Mouse (Mus musculus) granulocyte monocyte progenitor cell, adult 5-6 weeks (primary cell): ENCODE measurements around the gene Armh3. TPM values are rescaled to one million over a fixed set of nuclear protein-coding genes. Genes with fewer than 3 reads are reported as not detected.
"Not testable (repeated sequence)": the region's sequence is repeated elsewhere in the genome, so short reads cannot be mapped to it uniquely, and the experiment has no call there.

ENCODE experiments used
- ATAC-seq: replicated peaks from 2 replicates; pipeline ENCODE4 v1.8.0; 2016; ENCODE audit warnings: mild to moderate bottlenecking, moderate TSS enrichment, inconsistent platforms; ENCODE audit not compliant: poor library complexity, severe bottlenecking
- total RNA-seq, 2 experiments: library from RNA; stranded (forward) in 1 of 2; stranded (reverse) in 1 of 2; fragments of 200-712, 200-1000 nt in 1 of 2; fragments of >200 nt in 1 of 2; fragmentation: Nextera tagmentation in 1 of 2; gene quantifications; 2 replicates each; pipeline ENCODE4 v1.2.3; 2014 to 2017

Gene Armh3
- total RNA-seq, 2 experiments from 2014 or later: 13.3 to 15.1 TPM

DNA sequence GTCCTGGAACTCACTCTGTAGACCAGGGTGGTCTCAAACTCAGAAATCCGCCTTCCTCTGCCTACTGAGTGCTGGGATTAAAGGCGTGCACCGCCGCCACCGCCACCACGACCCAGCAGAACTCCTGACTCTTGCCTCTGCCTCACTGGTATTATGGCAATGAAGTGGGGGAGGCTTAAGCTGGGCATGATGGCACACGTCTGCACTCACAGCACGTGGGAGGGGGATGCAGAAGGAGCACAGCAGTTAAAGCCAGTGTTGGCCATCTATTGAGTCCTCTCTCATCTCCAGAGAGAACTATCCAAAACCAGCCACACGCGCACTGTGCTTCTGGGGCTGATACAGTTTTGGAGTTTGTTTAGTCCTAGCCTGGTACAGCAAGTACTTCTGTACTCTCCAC, 164.6 kb downstream of the Armh3 start:
- no peak for ATAC-seq

DNA sequence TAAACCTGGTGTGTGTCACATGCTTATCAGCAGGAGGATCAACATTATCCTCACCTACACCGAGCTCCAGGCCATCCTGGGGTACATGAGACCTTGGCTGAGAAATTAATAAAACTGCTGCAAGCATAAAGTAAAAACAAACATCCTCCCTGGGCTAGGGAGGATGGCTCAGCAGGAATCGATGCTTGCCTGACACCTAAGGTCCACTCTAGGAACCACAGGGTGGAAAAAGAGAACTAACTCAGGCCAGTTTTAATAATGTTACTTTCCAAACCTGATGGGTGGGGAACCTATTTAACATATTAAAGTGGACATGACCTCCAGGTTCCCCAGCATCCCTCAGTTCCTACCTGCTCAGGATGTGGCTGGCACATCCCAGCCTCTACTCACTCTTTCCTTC, 167.6 kb downstream of the Armh3 start:
- ATAC-seq: no peak

DNA sequence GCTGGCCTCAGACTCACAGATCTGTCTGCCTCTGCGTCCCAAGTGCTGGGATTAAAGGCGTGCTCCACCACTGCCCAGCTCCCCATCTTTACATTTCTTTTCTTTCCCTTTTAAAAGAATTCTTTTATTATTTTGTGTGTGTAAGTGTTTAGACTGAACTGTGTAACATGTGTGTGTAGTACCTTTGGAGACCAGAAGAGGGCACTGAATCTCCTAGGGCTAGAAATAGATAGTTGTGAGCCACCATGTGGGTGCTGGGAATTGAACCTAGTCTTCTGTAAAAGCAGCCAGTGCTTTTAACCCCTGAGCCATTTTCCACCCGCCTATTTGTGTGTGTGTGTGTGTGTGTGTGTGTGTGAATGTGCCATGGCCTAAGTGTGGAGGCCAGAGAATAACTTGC, 170.6 kb downstream of the Armh3 start:
- ATAC-seq: no peak

DNA sequence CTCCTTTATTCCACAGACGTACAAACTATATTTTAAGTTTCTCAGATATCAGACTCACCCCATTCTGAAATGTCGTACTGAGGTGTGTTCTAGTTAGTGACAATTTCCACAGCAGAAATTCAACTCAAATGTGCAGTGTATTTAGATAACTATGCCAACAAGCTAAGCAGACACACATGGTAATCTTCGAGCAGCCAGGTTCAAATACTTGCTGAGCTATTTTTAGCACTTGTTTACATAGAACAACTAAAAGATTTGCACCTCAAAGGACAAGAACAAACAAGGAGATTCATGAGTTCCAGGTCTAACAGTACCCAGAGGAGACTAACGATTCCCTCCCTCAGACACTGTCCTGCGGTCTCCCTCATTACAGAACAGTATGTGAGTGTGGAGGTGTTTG, 171.2 kb downstream of the Armh3 start:
- ATAC-seq: no peak

DNA sequence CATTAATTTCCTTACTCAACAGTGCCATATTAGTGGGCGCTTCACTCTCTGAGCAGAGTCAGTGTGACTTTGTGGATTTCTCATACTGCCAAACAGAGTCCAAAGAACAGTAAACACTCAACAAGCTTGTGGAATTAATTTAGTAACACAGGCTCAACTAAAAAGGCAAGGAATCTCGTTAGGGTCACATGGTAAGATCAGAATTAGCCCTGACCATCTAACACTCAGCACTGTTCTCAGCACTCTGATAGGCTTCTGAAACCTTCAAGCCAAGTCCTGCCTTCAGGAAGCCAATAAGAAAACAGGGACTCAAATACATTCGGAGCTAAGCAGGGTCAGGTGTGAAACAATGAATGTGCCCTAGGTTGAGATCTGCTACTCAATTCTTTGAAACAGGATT, 172.1 kb downstream of the Armh3 start:
- no peak for ATAC-seq

DNA sequence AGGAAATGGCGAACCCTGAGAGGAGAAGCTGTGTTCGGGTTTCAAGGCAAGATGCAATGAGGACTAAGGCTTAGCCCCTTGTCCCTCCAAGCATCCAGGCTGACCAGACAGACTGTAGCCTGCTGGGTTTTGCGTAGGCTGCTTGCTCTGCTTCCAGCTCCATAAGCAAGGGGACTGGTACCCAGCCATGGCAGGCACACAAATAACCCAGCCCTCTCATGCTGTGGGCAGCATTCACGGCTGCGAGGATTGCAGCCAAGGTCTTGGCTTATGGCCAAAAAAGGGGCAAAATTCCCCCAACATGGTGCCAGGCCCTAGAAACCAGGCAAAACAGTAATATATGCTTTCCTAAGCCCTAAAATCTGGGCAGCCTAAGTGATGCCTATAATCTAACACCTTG, 176.5 kb downstream of the Armh3 start:
- no peak for ATAC-seq

DNA sequence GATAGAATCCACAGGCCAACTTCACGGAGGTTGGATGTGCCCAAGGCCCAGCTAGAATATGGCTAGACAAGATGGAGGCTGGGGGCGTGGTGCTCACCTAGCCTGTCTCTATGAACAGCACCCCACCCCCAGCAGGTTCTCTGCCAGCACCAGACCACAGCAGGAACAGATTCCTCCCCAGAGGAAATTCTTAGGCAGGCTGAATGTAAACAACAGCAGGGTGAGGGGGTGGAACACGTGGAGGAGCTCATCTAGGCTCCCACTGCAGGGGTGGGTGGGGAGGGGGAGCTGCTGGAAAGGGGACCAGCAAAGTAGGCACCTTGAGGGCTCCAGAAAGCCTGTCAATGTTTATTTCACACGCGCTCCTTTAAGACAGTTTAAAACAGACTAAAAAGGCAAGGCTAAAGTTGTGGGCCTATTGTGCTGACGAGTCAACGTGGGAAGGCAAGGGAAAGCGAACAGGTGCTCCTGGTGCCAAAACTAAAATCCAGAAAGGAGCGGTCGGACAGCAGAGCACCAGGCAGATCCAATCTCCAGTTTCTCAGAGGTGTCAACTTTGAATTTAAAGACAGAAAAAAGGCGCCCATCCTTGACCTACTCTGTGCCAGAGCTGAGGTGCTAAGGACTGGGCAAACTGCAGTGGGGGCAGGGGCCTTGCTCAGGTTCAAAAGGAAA, 180.3 kb downstream of the Armh3 start:
- ATAC-seq: no peak

DNA sequence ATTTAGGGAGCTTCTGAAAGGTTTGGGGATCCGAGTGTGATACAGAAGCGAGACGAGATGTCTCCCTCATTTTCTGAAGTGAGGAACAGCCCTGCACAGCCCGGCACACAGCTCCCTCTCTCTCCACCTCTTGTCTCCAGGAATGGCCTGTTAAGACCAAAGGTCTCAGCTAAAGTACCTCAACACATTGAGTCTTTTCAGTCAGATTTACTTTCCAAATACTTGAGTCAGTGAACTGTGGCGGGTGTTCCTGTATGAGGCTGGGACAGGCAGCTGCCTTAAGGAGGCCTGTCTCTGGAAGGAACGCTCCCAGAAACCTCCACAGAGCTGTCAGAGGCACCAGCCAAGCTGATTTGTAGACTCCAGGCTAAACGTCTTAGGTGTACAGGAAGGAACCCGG, 181.6 kb downstream of the Armh3 start:
- no peak for ATAC-seq

DNA sequence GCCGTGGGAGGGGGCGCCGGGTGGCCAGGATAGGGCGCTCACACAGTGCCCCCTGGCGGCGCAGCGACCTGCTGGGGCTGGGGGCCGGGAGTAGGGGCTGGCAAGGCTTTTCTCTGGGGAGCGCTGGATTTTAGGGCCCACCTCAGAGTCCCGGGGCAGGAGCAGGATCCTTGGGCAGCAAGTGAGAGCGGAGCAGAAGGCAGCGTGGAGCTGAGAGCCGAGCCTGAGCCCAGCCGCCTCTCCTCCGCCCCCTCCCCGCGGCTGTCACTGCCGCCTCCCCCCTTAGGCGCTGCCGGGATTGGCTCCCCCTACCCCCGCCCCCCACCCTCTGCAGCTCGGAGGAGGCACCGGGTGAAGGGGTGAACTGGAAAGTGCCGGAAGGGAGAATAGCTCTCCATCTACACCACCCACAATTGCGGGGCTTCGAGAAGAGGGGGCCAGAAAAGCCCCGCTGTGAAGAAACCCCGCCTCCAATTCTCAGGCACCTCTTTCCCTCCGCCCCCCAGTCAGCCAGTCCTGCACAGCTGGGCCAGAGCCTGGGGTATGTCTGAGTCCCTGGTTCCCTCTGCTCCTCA, 182.4 kb downstream of the Armh3 start, which contains the start of gene Kcnip2:
Gene Kcnip2, minus strand, starts transcription at position 231 of the 575 bp plus-strand sequence.
- no peak for ATAC-seq

DNA sequence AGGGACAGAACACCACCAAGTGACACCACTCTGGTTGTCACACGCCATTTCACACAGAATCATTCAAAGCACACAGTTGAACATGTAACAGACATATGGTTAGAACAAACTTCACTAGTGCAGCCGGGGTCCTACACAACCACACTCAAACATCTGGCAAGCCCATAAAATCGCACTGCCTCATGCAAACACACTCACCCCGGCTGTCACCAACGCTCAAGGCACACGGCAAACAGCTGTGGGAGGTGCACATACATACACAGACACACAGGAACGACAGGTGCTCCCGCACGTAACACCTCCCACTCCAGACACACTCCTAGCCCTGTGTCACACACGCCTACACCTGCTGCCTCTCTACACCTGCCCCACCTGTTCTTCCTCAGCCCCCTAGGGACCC, 183.1 kb downstream of the Armh3 start:
- no peak for ATAC-seq

DNA sequence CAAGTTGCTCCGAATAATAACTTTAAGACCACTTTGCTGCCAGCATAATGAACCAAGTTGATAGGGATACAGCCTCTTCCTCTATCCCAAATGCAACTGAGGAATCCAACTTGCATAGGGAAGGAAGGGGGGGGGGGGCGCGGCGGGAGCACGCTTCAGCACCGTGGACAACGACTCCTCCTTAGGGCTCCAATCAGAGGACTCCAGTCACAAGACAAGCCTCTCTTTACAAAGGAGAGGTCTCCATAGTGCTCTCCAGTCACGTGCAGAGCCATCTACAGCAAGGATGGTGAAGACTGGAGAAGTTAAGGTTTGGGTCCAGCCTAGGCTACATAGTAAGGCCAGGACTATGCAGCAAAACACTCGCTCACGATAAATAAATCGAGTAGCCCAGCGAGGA, 184.5 kb downstream of the Armh3 start:
- ATAC-seq: peak; percentile 41; the same call in 1 of the 2 replicates

DNA sequence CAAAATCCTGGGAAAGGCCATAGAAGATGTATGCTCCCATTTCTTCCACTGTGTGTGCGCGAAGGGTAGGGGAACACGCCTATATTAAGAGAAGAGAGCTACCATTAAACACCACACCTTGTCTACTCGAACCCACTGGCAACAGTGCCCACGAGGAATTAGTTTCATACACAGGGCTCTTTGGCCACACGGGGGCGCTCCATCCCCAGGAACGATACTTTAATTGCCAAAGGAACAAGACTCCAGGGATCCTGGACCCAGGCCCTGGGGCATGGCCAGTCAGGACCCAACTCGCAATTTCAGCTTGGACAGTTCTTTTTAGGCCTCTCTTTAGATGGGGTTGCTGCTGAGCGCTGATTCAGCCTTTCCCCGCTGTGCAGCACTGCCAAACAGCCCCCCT, 185.0 kb downstream of the Armh3 start:
- peak; percentile 36 for ATAC-seq

DNA sequence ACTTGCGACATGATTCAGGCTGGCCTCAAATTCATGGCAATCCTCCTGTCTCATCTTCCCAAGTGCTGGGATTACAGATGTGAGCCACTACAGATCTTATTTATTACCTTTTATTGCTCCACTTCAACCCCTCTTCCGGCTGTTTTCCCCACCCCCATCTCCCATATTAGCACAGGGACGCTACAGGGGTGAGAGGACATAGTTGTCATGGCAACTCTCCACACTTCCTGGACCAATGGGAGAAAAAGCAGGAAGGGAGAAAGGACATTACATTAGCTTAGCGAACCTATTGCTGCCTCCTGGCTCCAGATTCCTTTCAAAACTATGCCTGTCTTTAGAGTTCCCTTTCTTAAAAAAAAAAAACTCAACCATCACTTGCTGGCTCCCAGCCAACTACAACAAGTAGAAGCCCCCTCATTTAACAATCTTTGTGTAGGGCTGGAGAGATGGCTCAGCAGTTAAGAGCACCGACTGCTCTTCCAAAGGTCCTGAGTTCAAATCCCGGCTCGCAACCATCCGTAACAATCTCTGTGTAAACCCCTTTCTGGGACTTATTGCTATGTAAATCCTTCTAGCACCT, 185.5 kb downstream of the Armh3 start:
- no peak for ATAC-seq

DNA sequence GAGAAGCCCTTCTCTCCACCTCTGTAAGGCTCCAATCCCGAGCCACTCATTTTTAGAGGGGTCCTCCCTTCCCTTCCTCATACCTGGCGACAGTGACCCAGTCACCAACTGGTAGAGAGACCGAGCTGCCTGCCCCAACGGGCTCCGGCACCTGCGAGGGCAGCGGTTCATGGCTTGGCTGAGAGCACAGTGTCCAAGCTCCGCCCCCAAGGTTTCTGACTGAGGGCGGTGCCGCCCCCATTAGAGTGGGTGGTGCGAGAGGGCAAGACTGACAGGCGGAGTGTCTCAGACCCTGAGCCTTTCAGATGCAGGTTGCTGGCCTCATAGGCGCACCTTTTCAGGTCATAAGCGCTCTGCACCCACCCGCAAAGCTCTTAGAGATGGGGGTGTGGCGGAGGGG, 186.2 kb downstream of the Armh3 start:
- peak; percentile 70 for ATAC-seq

DNA sequence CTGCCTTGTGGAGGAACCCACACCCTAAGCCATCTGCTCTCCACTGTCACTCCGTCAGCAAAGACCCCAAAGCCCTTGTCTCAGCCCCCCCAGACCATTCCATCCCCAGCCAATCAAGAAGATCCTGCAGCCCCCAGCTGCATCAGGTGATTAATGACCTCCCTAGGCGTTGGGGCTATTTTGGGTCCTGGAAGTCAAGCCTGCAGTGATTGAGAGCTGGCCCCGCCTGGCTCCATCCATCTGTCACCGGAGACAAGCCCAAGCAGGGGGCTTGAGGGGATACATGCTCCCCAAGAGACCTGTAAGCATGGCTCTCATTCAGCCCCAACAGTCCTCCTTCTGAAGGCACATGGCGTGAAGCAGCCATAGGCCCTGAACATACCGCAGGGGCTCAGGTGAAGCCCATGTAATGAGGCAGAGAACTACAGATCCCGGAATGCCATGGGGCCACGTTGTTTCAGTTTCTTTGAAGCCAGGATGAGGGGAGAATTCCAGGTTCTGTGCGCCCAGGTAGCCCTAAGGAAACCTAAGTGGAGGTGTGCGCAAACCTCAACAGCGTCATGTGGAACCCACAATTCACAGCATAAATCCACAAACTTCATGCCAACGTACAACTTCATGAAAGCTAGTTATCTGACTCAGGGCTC, 187.1 kb downstream of the Armh3 start:
- no peak for ATAC-seq

DNA sequence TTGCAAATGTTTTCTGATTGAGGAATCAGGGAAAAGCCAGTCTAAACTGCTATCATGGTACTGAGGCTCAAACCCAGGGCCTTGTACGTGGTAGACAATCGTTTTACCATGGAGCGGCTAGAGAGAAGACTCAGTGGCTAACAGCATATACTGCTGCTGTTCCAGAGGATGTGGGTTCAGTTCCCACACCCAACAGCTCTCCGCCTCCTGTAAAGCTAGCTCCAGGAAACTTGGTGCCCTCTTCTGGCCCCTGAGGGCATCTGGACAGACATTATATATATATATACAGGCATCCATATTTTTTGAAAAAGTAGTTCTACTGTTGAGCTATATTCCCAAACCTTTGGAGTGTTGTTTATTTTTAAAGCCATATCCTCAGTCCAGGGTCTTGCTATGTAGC, 190.6 kb downstream of the Armh3 start:
- no peak for ATAC-seq

DNA sequence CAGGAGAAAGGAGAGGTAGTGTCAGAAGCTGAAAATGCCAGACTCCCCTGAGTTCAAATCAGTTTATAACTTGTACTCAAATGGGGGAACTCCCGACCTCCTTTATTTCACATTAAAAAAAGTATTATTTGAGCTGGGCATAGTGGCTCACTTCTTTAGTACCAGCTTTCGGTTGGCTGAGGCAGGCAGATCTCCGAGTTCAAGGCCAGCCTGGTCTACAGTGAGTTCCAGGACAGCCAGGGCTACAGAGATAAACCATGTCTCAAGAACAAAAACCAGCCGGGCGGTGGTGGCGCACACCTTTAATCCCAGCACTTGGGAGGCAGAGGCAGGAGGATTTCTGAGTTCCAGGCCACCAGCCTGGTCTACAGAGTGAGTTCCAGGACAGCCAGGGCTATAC, 192.5 kb downstream of the Armh3 start:
- ATAC-seq: not testable (repeated sequence)

DNA sequence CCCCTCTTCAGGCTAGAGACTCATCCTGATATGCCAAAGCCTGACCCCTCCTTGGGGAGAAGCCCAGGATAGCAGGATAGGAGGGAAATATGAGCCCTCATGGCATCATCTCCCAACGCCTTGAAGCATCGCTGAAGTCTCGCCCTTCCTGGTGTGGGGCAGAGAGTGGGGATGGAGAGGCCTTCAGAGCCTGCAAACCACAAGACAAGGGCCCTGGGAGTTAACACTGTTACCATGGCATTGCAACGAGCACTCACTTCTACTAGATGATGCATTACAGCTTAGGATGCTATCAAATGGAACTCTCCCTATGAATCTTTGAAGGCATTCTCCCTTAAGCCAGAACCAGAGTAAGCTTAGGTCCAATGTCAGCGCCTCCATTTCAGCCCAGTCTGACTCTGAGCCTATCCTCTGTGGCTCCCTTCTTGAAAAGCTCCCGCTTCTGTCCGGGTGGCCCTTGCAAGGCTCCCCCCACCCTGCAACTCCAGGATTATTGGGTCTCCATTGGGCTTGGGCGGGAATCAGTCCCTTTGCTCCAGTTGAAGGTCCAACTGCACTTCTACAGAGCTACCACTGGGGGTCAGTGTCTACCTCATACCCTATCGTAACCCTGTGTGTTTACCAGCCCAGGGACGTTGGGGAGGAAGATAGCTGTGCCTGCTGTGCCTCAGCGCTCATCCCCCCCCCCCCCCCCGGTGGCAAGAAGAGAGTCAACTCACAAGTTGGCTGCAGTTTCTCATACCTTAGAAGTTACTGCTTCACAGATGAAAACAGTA, 193.5 kb downstream of the Armh3 start:
- peak; percentile 91 for ATAC-seq

DNA sequence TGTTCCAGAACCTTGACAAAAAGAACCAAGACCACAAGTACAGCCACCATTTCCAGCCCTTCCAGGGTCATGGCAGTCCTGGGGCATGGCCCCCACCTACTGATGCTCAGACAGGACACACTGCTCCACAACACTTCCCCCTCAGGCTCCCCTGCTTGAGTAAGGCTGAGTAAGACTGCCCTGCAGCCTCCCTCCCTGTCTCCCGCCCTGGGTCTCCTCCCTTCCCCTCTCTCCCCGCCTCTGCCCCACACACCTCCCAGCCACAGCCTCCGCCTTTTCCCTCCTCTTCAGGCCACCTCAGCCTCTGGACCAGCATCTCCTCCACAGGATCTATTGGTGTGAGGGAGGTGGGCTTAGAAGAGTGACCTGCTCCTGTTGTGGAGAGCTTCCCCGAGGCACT, 194.9 kb downstream of the Armh3 start:
- ATAC-seq: 0 out of 2 replicates have a peak, but pooled peaks have one; percentile 21

DNA sequence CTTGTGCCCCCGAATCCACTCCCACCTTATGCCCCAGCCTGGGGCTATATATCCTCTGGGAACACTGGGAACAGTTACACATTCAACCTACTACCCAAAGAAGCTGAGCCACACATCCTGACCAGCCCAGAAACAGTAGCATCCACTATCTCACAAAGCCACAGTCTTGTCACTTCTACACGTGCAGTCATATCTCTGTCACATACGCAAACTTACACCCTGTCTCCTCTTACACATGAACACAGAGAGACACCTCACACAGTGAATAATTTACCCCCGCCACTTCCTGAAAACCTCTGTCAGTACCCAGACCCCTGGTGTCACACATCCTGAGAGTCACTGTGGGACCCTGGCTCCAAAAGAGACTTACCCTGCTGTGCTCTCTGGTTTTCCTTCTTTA, 195.6 kb downstream of the Armh3 start:
- no peak for ATAC-seq

DNA sequence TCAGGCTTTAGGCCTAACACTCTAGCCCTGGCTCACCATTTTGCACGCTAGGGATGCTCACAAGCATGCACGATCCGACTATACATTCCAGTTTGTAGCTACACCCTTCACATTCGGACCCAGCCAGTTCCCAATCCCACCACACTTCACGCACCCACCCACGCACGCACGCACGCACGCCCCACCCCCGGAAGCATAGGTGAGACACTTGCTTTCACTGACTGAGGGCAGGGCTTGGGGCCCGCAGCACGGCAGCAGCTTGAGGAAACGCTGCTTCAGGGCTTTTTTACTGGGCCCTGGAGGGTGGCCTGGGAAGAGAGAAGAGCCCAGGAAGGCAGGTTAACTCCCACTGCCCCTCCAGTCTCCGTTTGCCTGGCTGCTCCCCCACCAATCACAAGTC, 201.4 kb downstream of the Armh3 start:
- ATAC-seq: no peak
